Mouse (Mus musculus): ENCODE data around the gene Tex14.

DNA sequence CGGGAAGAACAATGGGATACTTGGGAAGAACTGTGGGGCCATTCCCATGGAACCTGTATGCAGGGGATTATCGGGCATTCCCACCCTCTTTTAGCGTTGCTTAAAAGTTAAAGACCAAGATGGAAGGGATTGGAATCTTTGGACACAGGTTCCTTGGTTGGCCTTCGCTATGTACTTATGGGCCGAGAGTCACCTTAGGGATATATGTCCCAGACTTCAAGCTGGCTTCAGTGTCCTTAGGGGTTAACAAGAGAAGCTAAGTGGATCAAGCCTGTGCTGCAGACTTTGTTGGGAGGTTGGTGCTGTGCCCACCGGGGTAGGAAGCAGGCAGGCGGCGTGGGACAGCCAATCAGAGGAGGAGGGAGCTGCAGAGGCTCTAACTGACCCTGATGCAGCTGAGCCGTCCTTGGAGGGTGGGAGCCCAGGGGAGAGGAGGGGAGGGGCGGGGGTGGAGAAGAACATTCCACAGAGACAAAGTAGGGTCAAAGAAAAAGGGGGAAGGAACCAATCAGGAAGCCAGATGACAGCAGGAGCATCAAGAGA lies 175.7 kb downstream of the Tex14 start:
- TF ChIP-seq EP300 (IDR thresholded peaks at IDR 0.05; ENCODE audit: low read depth): no peak
- no peak for TF ChIP-seq CTCF (IDR thresholded peaks at IDR 0.05; ENCODE audit: low read depth)
